ENCODE assay signal across 18 mouse cellular contexts in the genomic region with DNA sequence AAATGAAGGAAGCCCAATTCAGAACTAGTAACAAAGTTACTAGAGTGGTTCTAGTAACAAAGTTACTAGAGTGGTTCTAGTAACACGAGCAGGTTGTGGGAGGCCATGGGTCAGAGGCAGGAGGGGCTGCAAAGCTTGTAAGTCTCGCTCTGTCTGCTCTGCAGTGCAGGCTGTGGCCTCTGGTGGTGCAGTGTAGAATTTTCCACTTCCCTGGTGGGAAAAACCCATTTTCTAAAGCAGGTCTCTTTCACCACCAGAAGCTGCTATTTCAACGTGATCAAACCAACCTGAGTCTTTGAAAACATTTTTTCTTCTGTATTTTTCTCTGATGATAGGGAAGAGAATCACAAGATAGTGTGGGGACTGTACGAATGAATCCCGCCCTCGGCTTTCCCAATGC.
A peak's percentile ranks its signal among the peaks of the same experiment; 100 is the strongest.
DNase-seq lines count a peak whose midpoint lies in the region; ATAC-seq and TF ChIP-seq lines count a peak whose summit lies in the region.
"Had no signal": no experiment of that assay in that cellular context is flagged by ENCODE, and none has a peak within 500 bp of the region (broad histone marks: within the 10 kb centered on the region; RNA-seq: fewer than 3 reads in every experiment).

No protein-coding gene starts in this region.

- WGBS in forebrain, postnatal 0 days = 62% methylated on average over 6 of the region's 6 CpGs
- WGBS in forebrain, embryonic 16.5 days = 63% methylated on average over 6 of the region's 6 CpGs

- no peak overlapping the region for H3K27ac ChIP-seq in forebrain, postnatal 0 days (ENCODE audit: low read depth, low read length)
- H3K27ac ChIP-seq in forebrain, embryonic 16.5 days (ENCODE audit: low read length) = no peak overlapping the region
- peak overlapping the region; percentile 79 for H3K27ac ChIP-seq in layer of hippocampus, adult 2 months
- H3K27ac ChIP-seq: embryonic facial prominence, embryonic 12.5 days; forebrain, embryonic 15.5 days; heart, embryonic 13.5 days; hindbrain, embryonic 12.5 days had no signal

- no peaks in the 10 kb centered on the region for H3K27me3 ChIP-seq in forebrain, postnatal 0 days (ENCODE audit: insufficient read depth, low read length)
- no peaks in the 10 kb centered on the region for H3K27me3 ChIP-seq in forebrain, embryonic 16.5 days (replicated peaks; ENCODE audit: control insufficient read depth, insufficient read depth, low read length)
- H3K27me3 ChIP-seq: embryonic facial prominence, embryonic 12.5 days; forebrain, embryonic 15.5 days; heart, embryonic 13.5 days; hindbrain, embryonic 12.5 days had no signal

- H3K4me1 ChIP-seq in forebrain, postnatal 0 days (ENCODE audit: insufficient read depth) = no peaks in the 10 kb centered on the region
- H3K4me1 ChIP-seq in forebrain, embryonic 16.5 days (replicated peaks; ENCODE audit: control insufficient read depth, insufficient read depth, low read length) = no peaks in the 10 kb centered on the region
- H3K4me1 ChIP-seq: embryonic facial prominence, embryonic 12.5 days; forebrain, embryonic 15.5 days; heart, embryonic 13.5 days; hindbrain, embryonic 12.5 days had no signal

- no peaks in the 10 kb centered on the region for H3K9me3 ChIP-seq in forebrain, postnatal 0 days (ENCODE audit: low read length)
- H3K9me3 ChIP-seq in forebrain, embryonic 16.5 days (ENCODE audit: control insufficient read depth, low read length) = no peaks in the 10 kb centered on the region
- H3K9me3 ChIP-seq: embryonic facial prominence, embryonic 12.5 days; forebrain, embryonic 15.5 days; heart, embryonic 13.5 days; hindbrain, embryonic 12.5 days had no signal

- no peak for DNase-seq in forebrain, postnatal 0 days
- no peak for DNase-seq in layer of hippocampus, adult 2 months (ENCODE audit: low spot score in 2 of 2)
- DNase-seq in layer of hippocampus, adult 11-12 months (ENCODE audit: low spot score) = no peak
- peak; percentile 11 for DNase-seq in testis, postnatal 14 days (ENCODE audit: low spot score)
- DNase-seq in testis, postnatal 10 days (ENCODE audit: low spot score) = no peak
- no peak for DNase-seq in right cerebral cortex, adult 18-20 months
- DNase-seq: adrenal gland, adult 2 months; adrenal gland, postnatal 36 days; cerebellum, postnatal 10 days; gastrocnemius, postnatal 36 days; heart, adult 11 months; heart, postnatal 36 days had no signal

- H3K4me3 ChIP-seq in forebrain, postnatal 0 days (ENCODE audit: low read depth, low read length) = no peak overlapping the region
- no peak overlapping the region for H3K4me3 ChIP-seq in forebrain, embryonic 16.5 days (replicated peaks; ENCODE audit: low read length)
- no peak overlapping the region for H3K4me3 ChIP-seq in layer of hippocampus, adult 2 months
- H3K4me3 ChIP-seq: embryonic facial prominence, embryonic 12.5 days; forebrain, embryonic 15.5 days; heart, embryonic 13.5 days; hindbrain, embryonic 12.5 days had no signal

- H3K4me2 ChIP-seq in forebrain, postnatal 0 days (ENCODE audit: low read depth) = no peak overlapping the region
- H3K4me2 ChIP-seq in forebrain, embryonic 16.5 days (ENCODE audit: low read length) = no peak overlapping the region
- H3K4me2 ChIP-seq: embryonic facial prominence, embryonic 12.5 days; forebrain, embryonic 15.5 days; heart, embryonic 13.5 days; hindbrain, embryonic 12.5 days had no signal

- H3K9ac ChIP-seq in forebrain, postnatal 0 days = no peak overlapping the region
- H3K9ac ChIP-seq in forebrain, embryonic 16.5 days (replicated peaks; ENCODE audit: low read depth, low read length) = no peak overlapping the region
- H3K9ac ChIP-seq: embryonic facial prominence, embryonic 12.5 days; forebrain, embryonic 15.5 days; heart, embryonic 13.5 days; hindbrain, embryonic 12.5 days had no signal

- TF ChIP-seq CTCF in forebrain, postnatal 0 days (IDR thresholded peaks at IDR 0.05; ENCODE audit: low read depth) = peak; percentile 39
- peak; percentile 69 for TF ChIP-seq CTCF in layer of hippocampus, adult 2 months (conservative IDR thresholded peaks at IDR 0.05)

- no peak; the same call in 1 of the 2 replicates for ATAC-seq in forebrain, postnatal 0 days
- ATAC-seq in forebrain, embryonic 16.5 days = no peak
- ATAC-seq: forebrain, embryonic 15.5 days; hindbrain, embryonic 16.5 days had no signal

- H3K36me3 ChIP-seq in forebrain, postnatal 0 days (ENCODE audit: insufficient read depth) = no peaks in the 10 kb centered on the region
- no peaks in the 10 kb centered on the region for H3K36me3 ChIP-seq in forebrain, embryonic 16.5 days (ENCODE audit: control insufficient read depth, insufficient read depth)
- H3K36me3 ChIP-seq: embryonic facial prominence, embryonic 12.5 days; forebrain, embryonic 15.5 days; heart, embryonic 13.5 days; hindbrain, embryonic 12.5 days had no signal
